Comparison of ENCODE assay signal across 8 mouse cellular contexts in the genomic region with DNA sequence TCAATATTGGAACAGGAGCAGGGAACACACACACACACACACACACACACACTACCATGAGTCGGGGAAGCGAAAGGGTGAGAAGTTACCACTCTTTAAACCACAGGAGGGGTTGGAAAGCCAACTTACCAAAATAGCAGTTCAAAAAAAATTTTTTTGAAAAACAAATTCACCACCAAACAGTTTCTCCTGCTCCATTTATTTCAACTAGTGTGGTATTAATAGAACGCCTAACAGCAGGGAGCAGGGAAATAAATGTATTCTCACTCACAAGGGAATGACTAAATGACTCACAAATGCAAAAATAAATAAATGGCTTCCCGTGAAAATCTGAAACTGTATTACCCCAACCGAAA.
DNase-seq lines count a peak whose midpoint lies in the region; ATAC-seq and TF ChIP-seq lines count a peak whose summit lies in the region.

No protein-coding gene starts in this region.

- 55% methylated on average over 5 of the region's 5 CpGs for WGBS in kidney, adult 2 months
- WGBS in forebrain, embryonic 15.5 days = 42% methylated on average over 5 of the region's 5 CpGs
- WGBS in midbrain, embryonic 11.5 days = 72% methylated on average over 5 of the region's 5 CpGs

- DNase-seq in kidney, adult 2 months = peak; percentile 23
- DNase-seq in kidney, adult 11 months = no peak
- DNase-seq in adipocyte (ENCODE audit: low spot score) = peak; percentile 5
- DNase-seq in midbrain, embryonic 11.5 days (ENCODE audit: low spot score, missing footprints) = no peak
- DNase-seq in right cerebral cortex, postnatal 36 days (ENCODE audit: low spot score in 2 of 2) = no peak
- no peak for DNase-seq in Muller cell, postnatal 12 days (ENCODE audit: inconsistent ontology term)
- no peak for DNase-seq in heart, postnatal 36 days

- H3K27me3 ChIP-seq in kidney, adult 2 months (replicated peaks; ENCODE audit: control insufficient read depth, insufficient read depth, low read length) = no peaks in the 10 kb centered on the region
- H3K27me3 ChIP-seq in forebrain, embryonic 15.5 days = no peaks in the 10 kb centered on the region
- no peaks in the 10 kb centered on the region for H3K27me3 ChIP-seq in midbrain, embryonic 11.5 days (ENCODE audit: control insufficient read depth, insufficient read depth, low read length)

- H3K4me2 ChIP-seq in forebrain, embryonic 15.5 days (replicated peaks) = 0 out of 2 replicates have a peak overlapping the region, but pooled peaks have one; percentile 29
- H3K4me2 ChIP-seq in midbrain, embryonic 11.5 days = no peak overlapping the region

- no peak for ATAC-seq in forebrain, embryonic 15.5 days (replicated peaks)
- ATAC-seq in midbrain, embryonic 11.5 days (ENCODE audit: low FRiP score) = no peak

- no peaks in the 10 kb centered on the region for H3K36me3 ChIP-seq in kidney, adult 2 months (ENCODE audit: control insufficient read depth, insufficient read depth, low read length)
- H3K36me3 ChIP-seq in forebrain, embryonic 15.5 days = no peaks in the 10 kb centered on the region
- no peaks in the 10 kb centered on the region for H3K36me3 ChIP-seq in midbrain, embryonic 11.5 days (ENCODE audit: control insufficient read depth, insufficient read depth, low read length)

- H3K27ac ChIP-seq in kidney, adult 2 months (ENCODE audit: insufficient read depth, low read depth, low read length) = 0 out of 2 replicates have a peak overlapping the region, but pooled peaks have one; percentile 25
- H3K27ac ChIP-seq in forebrain, embryonic 15.5 days (replicated peaks) = peak overlapping the region; percentile 71
- H3K27ac ChIP-seq in midbrain, embryonic 11.5 days (ENCODE audit: low read depth, low read length) = peak overlapping the region; percentile 32; the same call in 1 of the 2 replicates

- H3K4me1 ChIP-seq in kidney, adult 2 months (ENCODE audit: control insufficient read depth, insufficient read depth, low read length) = no peaks in the 10 kb centered on the region
- peaks cover 27% of the 10 kb centered on the region for H3K4me1 ChIP-seq in forebrain, embryonic 15.5 days
- peaks cover 4% of the 10 kb centered on the region; the same call in 1 of the 2 replicates for H3K4me1 ChIP-seq in midbrain, embryonic 11.5 days (ENCODE audit: control insufficient read depth, insufficient read depth, low read length)

- H3K9me3 ChIP-seq in forebrain, embryonic 15.5 days = no peaks in the 10 kb centered on the region
- no peaks in the 10 kb centered on the region for H3K9me3 ChIP-seq in midbrain, embryonic 11.5 days (ENCODE audit: control insufficient read depth, low read length)

- TF ChIP-seq POLR2A in kidney, adult 2 months (IDR thresholded peaks at IDR 0.05; ENCODE audit: low read depth, low read length) = no peak

- intact Hi-C loops in heart, postnatal 36 days (cut with DNase I) = loop anchor here (2.0 to 5.0 kb wide), 3 partner anchors 32 to 227 kb away; no protein-coding TSS in a partner anchor

- no peak overlapping the region for H3K9ac ChIP-seq in forebrain, embryonic 15.5 days (replicated peaks)
- no peak overlapping the region for H3K9ac ChIP-seq in midbrain, embryonic 11.5 days (ENCODE audit: low read length)

- TF ChIP-seq CTCF in kidney, adult 2 months (conservative IDR thresholded peaks at IDR 0.05; ENCODE audit: insufficient read depth, insufficient read length, low read depth, low read length) = no peak

- H3K4me3 ChIP-seq in kidney, adult 2 months (ENCODE audit: insufficient read depth, low read depth, low read length) = no peak overlapping the region
- H3K4me3 ChIP-seq in forebrain, embryonic 15.5 days = no peak overlapping the region
- no peak overlapping the region for H3K4me3 ChIP-seq in midbrain, embryonic 11.5 days (ENCODE audit: low read depth, low read length)

Comparison
In these comparisons a context has a peak if more than half of its experiments do, and no peak if none do; other contexts are left out.
1. DNase-seq: peak in kidney, adult 2 months (single experiment) and adipocyte (single experiment); none in kidney, adult 11 months (single experiment), midbrain, embryonic 11.5 days (single experiment), right cerebral cortex, postnatal 36 days (0 of 2), Muller cell, postnatal 12 days (single experiment) and heart, postnatal 36 days (0 of 2).
2. Peak in every context shown above with its lines, with median percentiles within 50 percentile points of each other: H3K27ac ChIP-seq.